8 mouse cellular contexts compared by ENCODE assay signal in the genomic region with DNA sequence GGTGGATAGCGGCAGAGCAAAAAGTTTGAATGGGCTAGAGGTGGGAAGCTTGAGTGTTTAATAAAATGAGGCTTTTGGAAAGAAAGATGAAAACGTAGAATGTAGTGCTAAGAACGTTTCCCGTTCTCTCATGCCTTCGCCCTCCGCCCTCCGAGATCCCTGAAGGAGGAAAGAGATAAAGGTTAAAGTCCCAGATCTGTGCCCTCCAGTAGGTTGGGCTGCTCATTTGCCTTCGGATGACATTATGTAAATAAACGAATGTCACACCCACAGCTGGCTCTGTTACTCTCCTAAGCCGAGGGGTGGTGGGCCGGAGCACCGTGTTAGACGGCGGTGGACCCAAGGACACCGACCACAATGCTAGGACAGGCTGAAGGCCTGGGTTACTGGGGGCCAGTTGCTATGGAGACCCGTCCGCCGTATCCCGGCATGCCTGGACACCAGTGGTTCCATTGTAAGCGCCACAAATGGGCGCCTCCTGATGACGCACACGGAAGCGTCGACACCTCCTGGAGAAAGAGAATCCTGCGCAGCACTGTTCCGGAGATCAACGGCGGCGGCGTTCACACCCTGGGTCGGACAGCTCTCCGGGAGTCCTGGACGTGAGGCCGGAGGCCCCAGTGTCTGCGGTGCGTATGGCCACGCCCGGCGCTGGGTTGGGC. TPM values are rescaled to one million over a fixed set of nuclear protein-coding genes. Genes with fewer than 3 reads are reported as not detected.
DNase-seq lines count a peak whose midpoint lies in the region; ATAC-seq lines count a peak whose summit lies in the region.

A gene (plus strand): TSS at position 493 of the 662 bp plus-strand sequence.

- peak within 1 kb of the TSS; percentile 69 for H3K27ac ChIP-seq in hindbrain, embryonic 14.5 days

- H3K4me3 ChIP-seq in hindbrain, embryonic 14.5 days (replicated peaks; ENCODE audit: low read length): peak within 1 kb of the TSS; percentile 80

- H3K27me3 ChIP-seq in hindbrain, embryonic 14.5 days (ENCODE audit: control insufficient read depth, insufficient read depth, low read length): no peaks in the 10 kb centered on the region

- peaks cover 27% of the 10 kb centered on the region for H3K36me3 ChIP-seq in hindbrain, embryonic 14.5 days (replicated peaks; ENCODE audit: control insufficient read depth, insufficient read depth)

- WGBS in hindbrain, embryonic 14.5 days: 6% methylated on average over 40 of the region's 40 CpGs

- ATAC-seq in hindbrain, embryonic 14.5 days (ENCODE audit: low FRiP score): peak; percentile 77

- peak; percentile 97 for DNase-seq in R1 (ENCODE audit: low read depth, low spot score)
- DNase-seq in cerebellum, postnatal 25 days: peak; percentile 90 to 94
- peak; percentile 93 to 97 for DNase-seq in frontal cortex, postnatal 36 days (ENCODE audit: low spot score in 2 of 2)
- peak; percentile 97 for DNase-seq in hindbrain, embryonic 14.5 days (ENCODE audit: low spot score)
- DNase-seq in layer of hippocampus, postnatal 36 days: peak; percentile 91
- DNase-seq in lung, postnatal 25 days (ENCODE audit: low spot score): peak; percentile 92
- peak; percentile 90 for DNase-seq in retina, adult 2 months (ENCODE audit: low read depth, low spot score)
- peak; percentile 83 for DNase-seq in thymus, postnatal 25 days

- no peaks in the 10 kb centered on the region for H3K9me3 ChIP-seq in hindbrain, embryonic 14.5 days (ENCODE audit: control insufficient read depth, low read length)

- peak within 1 kb of the TSS; percentile 87 for H3K9ac ChIP-seq in hindbrain, embryonic 14.5 days

- H3K4me2 ChIP-seq in hindbrain, embryonic 14.5 days (replicated peaks): peak within 1 kb of the TSS; percentile 96

- peaks cover 27% of the 10 kb centered on the region for H3K4me1 ChIP-seq in hindbrain, embryonic 14.5 days (replicated peaks; ENCODE audit: control insufficient read depth, insufficient read depth, low read length)

RNA-seq across cellular contexts. Expression of the gene that starts here (rescaled TPM):
- 28.6 and 29.5 TPM in 2 replicates for polyA plus RNA-seq in hindbrain, embryonic 14.5 days (2014; fragmentation: Nextera tagmentation; extraction: Ambion mirVana)
- total RNA-seq in layer of hippocampus, postnatal 36 days (2021): 10 to 100 TPM; 20.2 to 20.8 TPM

Comparison
In these comparisons a context has a peak if more than half of its experiments do, and no peak if none do; other contexts are left out.
1. Peak in every context shown above with its lines: DNase-seq, ATAC-seq, H3K4me3 ChIP-seq and H3K27ac ChIP-seq.